Mouse (Mus musculus): Measurements from ENCODE around the gene Chrnd. TPM values are rescaled to one million over a fixed set of nuclear protein-coding genes. Genes with fewer than 3 reads are reported as not detected.

Gene Chrnd
- polyA plus RNA-seq, 1 experiment from 2014 or later: 0.17 TPM

Other genes starting within 250 kb of the Chrnd start
- gene Alppl2, start 100.7 kb upstream of the Chrnd start, polyA plus RNA-seq (2016; fragmentation: Nextera tagmentation; extraction: Ambion mirVana): not detected in 2 replicates
- gene Alpi, start 89.0 kb upstream of the Chrnd start, polyA plus RNA-seq (2016; fragmentation: Nextera tagmentation; extraction: Ambion mirVana): not detected in 2 replicates
- gene Akp3, start 65.6 kb upstream of the Chrnd start, polyA plus RNA-seq (2016; fragmentation: Nextera tagmentation; extraction: Ambion mirVana): not detected in 2 replicates
- 1.2 and 3.1 TPM in 2 replicates for gene Ecel1, start 34.1 kb upstream of the Chrnd start, polyA plus RNA-seq (2016; fragmentation: Nextera tagmentation; extraction: Ambion mirVana)
- 0.71 and 0.94 TPM in 2 replicates for gene Prss56, start 7.3 kb upstream of the Chrnd start, polyA plus RNA-seq (2016; fragmentation: Nextera tagmentation; extraction: Ambion mirVana)
- 0.35 and 0.39 TPM in 2 replicates for gene Chrng, start 14.1 kb downstream of the Chrnd start, polyA plus RNA-seq (2016; fragmentation: Nextera tagmentation; extraction: Ambion mirVana)
- gene Eif4e2, start 23.3 kb downstream of the Chrnd start, polyA plus RNA-seq (2016; fragmentation: Nextera tagmentation; extraction: Ambion mirVana): 175 and 185 TPM in 2 replicates
- gene Efhd1, start 73.8 kb downstream of the Chrnd start, polyA plus RNA-seq (2016; fragmentation: Nextera tagmentation; extraction: Ambion mirVana): 0.69 and 0.77 TPM in 2 replicates
- gene Gigyf2, start 136.4 kb downstream of the Chrnd start, polyA plus RNA-seq (2016; fragmentation: Nextera tagmentation; extraction: Ambion mirVana): 49.7 and 55.2 TPM in 2 replicates
- gene Kcnj13, start 204.1 kb downstream of the Chrnd start, polyA plus RNA-seq (2016; fragmentation: Nextera tagmentation; extraction: Ambion mirVana): 1.4 and 1.8 TPM in 2 replicates

Data from embryonic facial prominence, embryonic 10.5 days (tissue).